Mouse (Mus musculus) left cerebral cortex, adult 11 months (tissue): ENCODE data around the gene Gldn.

Experiments
- DNase-seq: peaks from one replicate; pipeline ENCODE4 v3.0.0; 2022; ENCODE audit warnings: low spot score

Gldn gene

GRCm38 (mm10) chr9:54286331-54286987, at the start of gene Gldn:
Gldn (plus strand) TSS chr9:54286486.
- DNase-seq: no peak

DNA sequence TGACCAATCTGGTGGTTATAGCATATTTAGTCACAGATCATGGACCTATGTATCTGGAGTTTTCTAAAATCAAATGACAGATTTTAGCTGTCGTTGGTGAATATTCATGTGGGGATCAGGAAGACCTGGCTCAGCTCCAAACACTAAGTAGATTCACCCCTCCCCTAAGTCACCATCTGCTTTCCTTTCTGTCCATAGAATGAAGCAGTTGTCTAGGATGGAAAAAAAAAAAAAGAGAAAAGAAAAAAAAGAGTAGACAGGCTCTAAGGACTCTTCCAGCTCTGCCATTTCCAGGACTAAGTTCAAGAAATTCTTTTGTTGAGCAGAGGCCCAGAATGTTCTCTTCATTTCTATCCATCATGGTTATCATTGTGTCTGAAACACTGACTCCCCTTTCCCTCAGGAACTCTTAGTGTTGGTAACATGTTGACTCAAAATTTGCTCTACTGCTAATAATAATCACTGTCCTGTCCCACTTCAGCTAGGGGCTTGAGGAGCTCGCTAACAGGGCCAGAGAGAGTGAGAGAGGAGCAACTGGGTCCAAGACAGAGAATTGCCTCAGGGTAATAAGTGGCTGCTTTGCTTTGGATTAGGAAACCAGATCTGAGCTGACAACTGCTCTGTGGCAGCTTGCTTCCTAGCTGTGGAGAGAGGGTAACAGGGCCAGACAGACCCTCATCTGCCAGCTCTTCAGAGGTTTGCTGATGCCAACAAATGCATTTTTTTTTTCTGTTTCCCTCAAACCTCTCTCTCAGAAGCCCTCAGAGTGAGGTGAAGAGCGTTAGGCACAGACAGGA, 41.2 kb upstream of the Gldn start:
- DNase-seq: no peak

GRCm38 (mm10) chr9:54264754-54265153, 21.5 kb upstream of the Gldn start:
- no peak for DNase-seq

GRCm38 (mm10) chr9:54268010-54268409, 18.3 kb upstream of the Gldn start, which contains the start of gene Cyp19a1:
Cyp19a1 (minus strand) TSS chr9:54268110.
- DNase-seq: no peak

- DNase-seq: no peak
These were observed 16.3 kb upstream of the Gldn start for GRCm38 (mm10) chr9:54269987-54270386.

DNA sequence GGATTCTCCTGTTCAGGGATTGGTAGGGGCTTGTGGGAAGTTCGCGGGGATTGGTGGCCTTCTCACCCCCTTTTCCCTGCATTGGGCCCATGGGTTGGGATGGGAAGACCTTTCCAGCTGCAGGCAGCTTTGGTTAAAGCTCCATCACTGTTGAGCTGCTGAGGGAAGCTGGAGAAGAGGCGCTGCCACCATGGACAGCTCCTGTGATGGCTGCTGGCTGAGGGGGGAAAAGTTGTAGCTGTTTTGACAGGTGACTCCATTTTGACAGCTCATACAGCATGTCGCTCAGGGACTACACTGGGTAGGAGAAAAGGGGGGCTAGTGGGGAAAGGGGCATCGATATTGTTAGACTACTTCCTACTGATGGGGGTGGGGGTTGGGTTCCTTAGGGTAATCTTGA, 15.4 kb upstream of the Gldn start:
- no peak for DNase-seq

DNA sequence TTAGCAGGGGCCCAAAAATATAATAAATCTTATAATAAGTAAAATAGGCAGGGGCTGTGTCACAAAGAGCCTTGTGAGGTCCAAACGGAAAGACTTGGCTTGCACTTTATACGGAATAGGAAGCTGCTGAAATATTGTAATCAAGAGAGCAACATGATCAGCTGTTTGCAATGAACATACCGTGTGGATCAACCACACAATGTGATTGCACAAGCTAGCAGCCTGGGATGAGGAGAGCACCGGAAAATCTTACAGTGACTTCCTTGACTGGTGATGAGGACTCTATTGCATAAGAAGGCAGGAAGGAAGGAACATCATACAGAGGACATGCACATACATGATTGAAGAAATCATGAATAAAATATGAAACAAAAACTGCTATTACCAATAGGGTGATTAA, 11.0 kb upstream of the Gldn start:
- no peak for DNase-seq

GRCm38 (mm10) chr9:54279046-54279589, 7.2 kb upstream of the Gldn start:
- DNase-seq: no peak

DNA sequence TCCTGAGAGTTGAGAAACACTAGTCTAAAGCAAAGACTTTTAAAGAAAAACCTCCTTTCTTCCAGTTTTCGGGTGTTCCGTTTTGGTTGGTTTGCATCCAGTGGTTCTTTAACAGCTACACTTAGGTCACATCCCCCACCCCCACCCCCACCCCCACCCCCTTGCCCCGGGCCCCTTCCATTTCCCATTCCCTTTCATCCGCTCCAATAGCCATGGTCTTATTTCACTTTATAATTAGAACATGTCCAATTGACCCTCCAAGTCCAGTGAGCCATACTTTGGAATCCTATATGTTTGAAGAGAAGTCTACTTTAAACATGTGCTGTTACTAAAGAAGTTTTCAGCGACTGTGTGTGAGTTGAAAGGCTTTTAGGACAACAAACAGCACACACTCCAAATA, 1.5 kb downstream of the Gldn start:
- DNase-seq: no peak

DNA sequence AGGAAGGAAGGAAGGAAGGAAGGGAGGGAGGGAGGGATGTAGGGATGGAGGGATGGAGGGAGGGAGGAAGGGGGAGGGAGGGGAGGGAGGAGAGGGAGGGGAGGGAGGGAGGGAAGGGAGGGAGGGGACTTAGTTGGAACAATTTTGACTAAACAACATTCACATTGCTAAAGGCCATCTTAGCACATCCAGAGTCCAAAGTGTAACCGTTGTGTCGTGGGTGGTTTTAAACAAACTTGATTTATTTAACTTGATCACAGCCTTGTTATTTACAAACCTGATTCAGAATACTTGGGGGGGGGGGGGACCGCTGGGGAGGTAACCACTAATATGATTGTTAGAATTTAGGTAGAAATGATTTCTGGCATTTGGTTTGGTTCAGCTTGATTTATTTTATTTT, 13.1 kb downstream of the Gldn start:
- no peak for DNase-seq

DNA sequence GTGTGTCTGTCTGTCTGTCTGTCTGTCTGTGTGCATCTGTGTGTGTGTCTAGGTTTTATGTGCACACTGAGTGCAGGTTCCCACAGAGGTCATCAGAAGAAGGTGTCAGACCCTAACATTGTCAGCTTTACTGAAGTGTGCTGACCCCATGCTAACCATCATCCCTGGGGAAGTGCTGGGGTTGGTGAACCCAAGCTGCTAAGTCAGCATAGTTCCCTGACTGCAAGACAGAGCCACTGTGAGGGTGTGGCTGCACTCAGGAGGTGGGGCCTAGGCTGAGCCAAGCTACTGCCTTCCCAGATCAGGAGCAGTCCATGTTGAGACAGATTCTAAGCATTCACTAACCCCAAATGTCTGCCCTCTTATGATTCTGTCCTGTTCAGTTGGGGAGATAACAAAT, 13.5 kb downstream of the Gldn start:
- DNase-seq: no peak

DNA sequence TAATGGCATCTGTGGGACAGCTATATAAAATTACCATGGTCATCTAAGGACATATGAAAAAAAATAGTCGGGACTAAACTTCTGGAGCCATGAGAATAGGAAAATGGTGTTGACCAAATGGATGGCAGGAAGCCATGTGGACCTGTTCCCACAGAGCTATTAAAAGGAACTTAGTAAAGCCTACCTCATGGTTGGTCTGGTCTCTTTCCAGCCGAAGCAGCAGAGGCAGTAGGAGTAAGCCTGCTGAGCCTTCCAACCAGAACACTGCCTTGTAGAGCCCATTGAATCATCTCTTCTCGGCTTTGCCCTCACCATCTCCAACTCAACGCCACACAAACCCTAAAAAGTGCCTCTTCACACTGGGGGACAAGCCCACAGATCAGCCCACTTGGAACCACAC, 15.0 kb downstream of the Gldn start:
- DNase-seq: peak; percentile 4

GRCm38 (mm10) chr9:54308209-54308608, 21.9 kb downstream of the Gldn start:
- DNase-seq: no peak

GRCm38 (mm10) chr9:54308751-54309358, 22.6 kb downstream of the Gldn start:
- DNase-seq: no peak

GRCm38 (mm10) chr9:54316363-54316762, 30.1 kb downstream of the Gldn start:
- DNase-seq: no peak

GRCm38 (mm10) chr9:54323456-54323855, 37.2 kb downstream of the Gldn start:
- DNase-seq: peak; percentile 17

- no peak for DNase-seq
These were observed 42.9 kb downstream of the Gldn start for GRCm38 (mm10) chr9:54329201-54329600.

- DNase-seq: no peak
These were observed 49.3 kb downstream of the Gldn start for GRCm38 (mm10) chr9:54335582-54335981.

DNA sequence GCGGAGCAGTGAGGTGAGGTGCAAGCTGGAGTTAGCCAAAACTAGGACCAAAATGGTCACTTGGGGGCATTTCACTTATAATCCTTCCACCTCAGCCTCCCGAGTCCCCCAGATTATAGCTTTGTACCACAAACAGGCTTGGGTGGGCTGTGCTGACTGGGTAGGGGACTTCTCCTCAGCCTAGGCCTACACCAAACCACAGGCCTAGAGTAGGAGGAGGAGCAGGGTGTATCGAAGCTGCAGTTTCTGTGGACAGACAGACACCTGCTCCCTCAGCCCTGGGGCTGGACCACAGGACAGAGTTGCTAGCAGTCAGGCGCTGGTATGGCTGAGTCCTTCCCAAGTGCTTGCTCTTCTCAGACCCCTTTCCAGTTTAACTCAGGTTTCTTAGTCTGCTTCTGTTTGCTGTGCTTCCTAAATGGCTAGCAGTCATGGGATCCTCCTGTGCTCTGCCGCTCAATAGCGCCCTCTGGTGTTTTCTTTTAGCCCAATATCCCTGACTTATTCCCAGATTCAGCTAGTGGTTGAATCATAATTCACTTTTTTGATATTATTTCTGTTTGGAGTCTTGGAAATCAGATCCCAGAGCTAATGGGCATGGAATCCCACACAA, 50.4 kb downstream of the Gldn start:
- DNase-seq: peak; percentile 39

- no peak for DNase-seq
These were observed 55.7 kb downstream of the Gldn start for GRCm38 (mm10) chr9:54342026-54342425.

DNA sequence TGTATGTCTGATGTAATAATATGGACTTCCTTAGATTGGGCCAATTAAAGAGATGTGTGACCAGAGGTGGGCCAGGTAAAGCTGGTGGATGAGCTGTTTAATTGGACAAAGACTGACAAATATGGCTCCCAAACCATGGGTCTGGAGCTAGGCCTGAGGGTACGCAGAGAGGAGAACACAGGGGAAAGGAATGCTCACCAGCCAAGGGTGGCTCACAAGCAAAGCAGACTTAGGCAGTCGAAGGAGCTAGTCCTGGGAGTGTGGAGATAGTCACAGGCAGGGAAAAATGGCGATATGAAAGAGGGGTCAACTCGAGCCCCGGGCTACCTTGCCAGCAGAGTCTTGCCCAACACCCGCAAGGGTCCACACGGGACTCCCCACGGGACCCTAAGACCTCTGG, 70.5 kb downstream of the Gldn start:
- no peak for DNase-seq
